Mouse (Mus musculus) liver, embryonic 13.5 days (tissue): ENCODE measurements around the gene Casz1. TPM values are rescaled to one million over a fixed set of nuclear protein-coding genes. Genes with fewer than 3 reads are reported as not detected.

ENCODE experiments used
- ATAC-seq: fragments of 200-750 bp; cut with Nextera tagmentation; 2 replicates; pipeline ENCODE4 v1.8.0; 2017; ENCODE audit warnings: low read depth, mild to moderate bottlenecking, moderate number of reproducible peaks, moderate library complexity
- DNase-seq: peaks from one replicate; pipeline ENCODE4 v3.0.0; 2022
- H3K27ac ChIP-seq: fragments of 300-500 bp; sonication (generic); 2 replicates; pipeline ENCODE4 v1.5.1; 2015; ENCODE audit warnings: moderate library complexity, mild to moderate bottlenecking, inconsistent platforms
- H3K27me3 ChIP-seq: fragments of 300-500 bp; sonication (generic); 2 replicates; pipeline ENCODE4 v1.6.1; 2015; ENCODE audit warnings: mild to moderate bottlenecking, inconsistent platforms
- H3K36me3 ChIP-seq: fragments of 300-500 bp; sonication (generic); 2 replicates; pipeline ENCODE4 v1.6.1; 2015; ENCODE audit warnings: mild to moderate bottlenecking, inconsistent platforms
- H3K4me1 ChIP-seq: fragments of 300-500 bp; sonication (generic); replicated peaks from 2 replicates; pipeline ENCODE4 v1.6.1; 2015; ENCODE audit warnings: inconsistent platforms
- H3K4me2 ChIP-seq: fragments of 300-500 bp; sonication (generic); 2 replicates; pipeline ENCODE4 v1.6.1; 2015; ENCODE audit warnings: inconsistent platforms, mild to moderate bottlenecking, moderate library complexity
- H3K4me3 ChIP-seq: fragments of 300-500 bp; sonication (generic); replicated peaks from 2 replicates; pipeline ENCODE4 v1.5.1; 2015; ENCODE audit warnings: mild to moderate bottlenecking, inconsistent platforms
- H3K9ac ChIP-seq: fragments of 300-500 bp; sonication (generic); 2 replicates; pipeline ENCODE4 v1.6.1; 2015; ENCODE audit warnings: mild to moderate bottlenecking, inconsistent platforms
- H3K9me3 ChIP-seq: fragments of 300-500 bp; sonication (generic); replicated peaks from 2 replicates; pipeline ENCODE4 v1.6.1; 2016; ENCODE audit warnings: inconsistent platforms
- WGBS: fragments of 180-500 bp; shearing (Covaris S2); methylation state at CpG from one replicate; pipeline ENCODE4 v1.1.7; 2015; ENCODE audit not compliant: insufficient replicate concordance; 5-methylcytosine and 5-hydroxymethylcytosine counted together
- polyA plus RNA-seq: library from polyadenylated mRNA; unstranded; fragments of >200 nt; fragmentation: Nextera tagmentation; extraction: Ambion mirVana; gene quantifications from 2 replicates; pipeline ENCODE4 v1.2.1, GENCODE M21; 2015

Gene Casz1
- polyA plus RNA-seq, 1 experiment from 2014 or later = 0.45 TPM

DNA sequence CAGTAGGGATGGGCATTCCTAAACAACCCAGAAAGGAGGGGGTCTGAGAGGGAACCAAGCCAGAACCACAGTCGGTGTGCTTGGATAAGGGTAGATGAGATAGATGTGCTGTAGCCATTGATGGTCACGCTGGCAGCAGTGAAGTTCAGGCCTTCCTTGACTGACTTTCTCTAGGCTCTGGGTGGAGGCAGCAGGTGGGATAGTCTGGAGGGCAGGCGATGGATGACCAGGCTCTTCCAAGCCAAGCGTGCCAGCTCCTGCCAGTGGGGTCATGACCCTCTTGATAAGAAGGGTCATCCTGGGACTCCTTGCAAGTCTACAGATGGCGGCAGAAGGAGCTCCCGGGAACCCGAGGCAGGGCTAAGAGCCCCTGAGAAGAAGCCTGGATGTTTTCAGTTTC is 107.9 kb downstream of the Casz1 start:
- Histone ChIP-seq H3K4me1 (peaks cover 6% of the 10 kb centered on the region; the same call in 1 of the 2 replicates), H3K4me3 (no peak overlapping the region), H3K9me3 (no peaks in the 10 kb centered on the region), H3K27me3 (0 out of 2 replicates have a peak, but pooled peaks cover 3% of the 10 kb centered on the region), H3K9ac (no peak overlapping the region), H3K36me3 (no peaks in the 10 kb centered on the region), H3K4me2 (no peak overlapping the region), H3K27ac (no peak overlapping the region)
- no peak for ATAC-seq
- WGBS = 55% methylated on average over 7 of the region's 7 CpGs
- no peak for DNase-seq

DNA sequence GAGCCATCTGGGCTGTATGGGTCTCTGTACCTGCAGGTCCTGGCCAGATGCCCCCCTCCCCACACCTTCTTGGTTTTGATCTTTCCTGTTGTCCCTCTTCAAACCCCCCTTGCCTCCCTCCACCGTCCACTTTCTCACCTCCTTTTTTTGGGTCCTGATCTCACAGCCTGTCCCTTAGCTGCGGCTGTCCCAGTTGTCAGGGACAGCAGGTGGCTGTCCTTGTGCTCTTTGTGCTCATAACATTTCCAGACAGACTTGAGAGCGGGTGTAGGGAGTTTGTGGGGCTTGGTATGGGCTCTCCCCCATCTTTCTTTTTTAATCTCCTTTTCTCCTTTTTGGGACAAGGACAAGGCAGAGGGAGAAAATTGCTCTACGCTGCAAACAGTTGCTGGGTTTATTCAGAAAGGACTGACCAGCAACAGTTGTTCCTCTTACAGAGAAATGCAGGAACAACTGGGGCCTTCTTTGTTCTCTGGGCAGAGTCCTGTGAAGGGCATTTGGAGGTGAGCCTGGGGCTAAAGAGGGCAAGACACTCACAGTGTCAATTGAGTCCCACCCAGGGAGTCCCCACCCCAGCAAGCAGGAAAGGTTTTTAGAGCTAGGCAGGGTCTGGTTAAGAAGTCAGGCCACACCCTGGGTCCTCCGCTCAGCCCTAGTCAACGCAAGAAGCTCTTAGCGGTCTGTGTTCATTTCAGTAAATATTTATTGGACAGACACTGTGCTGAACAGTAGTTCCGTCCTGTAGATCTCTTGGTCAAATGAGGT is 108.8 kb downstream of the Casz1 start:
- Histone ChIP-seq H3K4me2 (no peak overlapping the region), H3K4me3 (no peak overlapping the region), H3K27me3 (peaks cover 3% of the 10 kb centered on the region; the same call in 1 of the 2 replicates), H3K27ac (no peak overlapping the region), H3K9ac (no peak overlapping the region), H3K4me1 (peaks cover 6% of the 10 kb centered on the region; the same call in 1 of the 2 replicates), H3K9me3 (no peaks in the 10 kb centered on the region), H3K36me3 (no peaks in the 10 kb centered on the region)
- ATAC-seq = no peak
- WGBS = 55% methylated on average over 8 of the region's 8 CpGs
- no peak for DNase-seq

DNA sequence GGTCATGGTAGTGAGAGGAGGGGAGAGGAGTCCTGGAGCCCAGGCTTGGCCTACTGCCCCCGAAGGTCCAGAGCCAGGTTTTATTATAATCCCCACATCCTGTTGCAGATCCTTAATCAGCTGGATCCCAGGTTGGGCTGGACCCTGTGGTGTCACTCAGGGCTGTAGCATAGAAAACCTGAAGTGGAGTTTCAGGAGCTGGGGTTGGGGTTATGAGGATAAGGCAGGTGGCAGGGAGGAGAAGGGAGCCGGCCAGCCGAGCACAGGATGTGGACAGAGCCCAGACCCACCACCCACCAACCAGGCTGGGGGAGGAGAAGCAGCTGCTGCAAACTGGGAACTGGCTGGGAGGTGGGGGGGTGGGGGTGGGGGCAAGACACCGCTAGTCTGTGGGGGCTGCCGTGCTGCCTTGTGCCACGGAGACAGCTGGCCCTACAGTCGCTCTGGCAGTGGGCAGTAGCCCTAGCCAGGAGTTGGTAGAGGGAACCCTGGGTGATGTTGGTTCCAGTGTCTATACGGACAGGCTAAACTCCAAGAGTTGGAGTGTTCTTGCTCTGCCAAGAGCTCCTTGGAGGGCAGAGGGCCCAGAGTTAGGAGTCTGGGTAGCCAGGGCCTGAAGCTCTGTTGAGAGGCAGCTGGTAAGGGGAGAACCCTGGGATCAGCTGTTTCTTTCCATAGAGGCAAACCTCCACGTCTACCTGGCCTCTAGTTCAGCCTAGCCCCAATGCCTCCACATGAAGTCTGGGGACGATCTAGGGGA is 110.8 kb downstream of the Casz1 start:
- no peak overlapping the region for H3K4me3 ChIP-seq
- no peak for DNase-seq
- no peaks in the 10 kb centered on the region for H3K4me1 ChIP-seq
- no peak overlapping the region for H3K9ac ChIP-seq
- no peaks in the 10 kb centered on the region for H3K36me3 ChIP-seq
- H3K9me3 ChIP-seq = no peaks in the 10 kb centered on the region
- 41% methylated on average over 10 of the region's 10 CpGs for WGBS
- H3K27me3 ChIP-seq = peaks cover 18% of the 10 kb centered on the region
- peak; percentile 45; the same call in 1 of the 2 replicates for ATAC-seq
- no peak overlapping the region for H3K27ac ChIP-seq
- no peak overlapping the region for H3K4me2 ChIP-seq

DNA sequence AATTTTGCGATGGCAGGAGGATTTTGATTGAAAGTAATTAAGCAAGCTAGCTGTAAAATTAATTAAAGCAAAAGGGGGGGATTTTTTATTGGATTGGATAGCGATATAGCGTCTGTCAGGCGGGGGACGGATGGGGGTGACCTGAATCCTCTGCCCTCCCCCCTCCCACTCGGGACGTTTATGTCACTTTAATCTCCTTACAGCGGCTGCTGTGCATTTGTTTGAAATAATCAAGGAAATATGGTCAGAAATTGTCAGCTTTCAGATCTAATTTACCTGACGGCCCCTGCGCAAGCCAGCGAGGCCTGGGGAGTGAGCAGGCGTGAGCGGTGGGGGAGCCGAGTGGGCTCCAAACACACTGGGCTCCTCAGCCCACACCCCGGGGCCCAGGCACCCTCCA is 111.6 kb downstream of the Casz1 start:
- peaks cover 26% of the 10 kb centered on the region for H3K27me3 ChIP-seq
- no peaks in the 10 kb centered on the region for H3K36me3 ChIP-seq
- no peaks in the 10 kb centered on the region for H3K9me3 ChIP-seq
- no peaks in the 10 kb centered on the region for H3K4me1 ChIP-seq
- ATAC-seq = no peak
- H3K4me2 ChIP-seq = no peak overlapping the region
- no peak overlapping the region for H3K27ac ChIP-seq
- H3K9ac ChIP-seq = no peak overlapping the region
- no peak overlapping the region for H3K4me3 ChIP-seq
- no peak for DNase-seq
- 80% methylated on average over 15 of the region's 15 CpGs for WGBS

DNA sequence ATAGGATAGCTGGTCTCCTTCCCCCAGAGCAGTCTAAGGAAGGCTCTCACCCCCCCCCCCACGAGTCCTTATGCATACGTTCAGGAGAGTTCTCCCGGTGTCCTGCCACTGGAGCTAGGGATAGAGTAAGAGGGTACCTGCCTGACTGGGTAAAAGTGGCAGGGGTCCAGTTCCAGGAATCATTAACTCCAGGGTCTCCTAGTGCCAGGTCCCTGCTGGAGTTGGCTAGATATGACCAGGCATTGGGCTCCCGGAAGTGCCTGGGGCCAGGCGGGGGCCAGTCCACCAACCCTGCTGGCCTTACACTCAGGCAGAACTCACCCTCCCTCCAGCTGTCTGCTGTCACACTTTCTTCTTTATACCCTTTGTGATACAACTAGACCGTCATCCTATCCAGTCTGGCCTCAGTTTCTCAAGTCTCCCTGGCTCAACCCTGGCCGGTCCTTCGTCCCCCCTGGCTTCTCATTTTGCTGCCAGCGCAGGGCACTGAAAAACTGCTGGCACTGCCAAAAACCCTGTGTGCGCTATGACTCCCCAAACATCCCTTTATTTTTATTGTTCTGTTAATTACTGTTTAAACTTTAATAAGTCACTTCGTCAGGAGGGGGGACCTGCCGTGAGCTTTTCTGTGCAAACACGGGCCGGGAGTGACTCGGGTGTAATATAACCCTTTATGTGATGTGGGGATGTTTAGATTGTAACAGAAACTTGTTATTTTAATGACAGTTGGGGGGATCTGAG is 114.6 kb downstream of the Casz1 start:
- no peak overlapping the region for H3K4me2 ChIP-seq
- 72% methylated on average over 15 of the region's 15 CpGs for WGBS
- no peak overlapping the region for H3K9ac ChIP-seq
- no peaks in the 10 kb centered on the region for H3K4me1 ChIP-seq
- no peak overlapping the region for H3K27ac ChIP-seq
- H3K4me3 ChIP-seq = no peak overlapping the region
- peaks cover 56% of the 10 kb centered on the region for H3K27me3 ChIP-seq
- no peaks in the 10 kb centered on the region for H3K36me3 ChIP-seq
- H3K9me3 ChIP-seq = no peaks in the 10 kb centered on the region
- no peak for ATAC-seq
- no peak for DNase-seq

DNA sequence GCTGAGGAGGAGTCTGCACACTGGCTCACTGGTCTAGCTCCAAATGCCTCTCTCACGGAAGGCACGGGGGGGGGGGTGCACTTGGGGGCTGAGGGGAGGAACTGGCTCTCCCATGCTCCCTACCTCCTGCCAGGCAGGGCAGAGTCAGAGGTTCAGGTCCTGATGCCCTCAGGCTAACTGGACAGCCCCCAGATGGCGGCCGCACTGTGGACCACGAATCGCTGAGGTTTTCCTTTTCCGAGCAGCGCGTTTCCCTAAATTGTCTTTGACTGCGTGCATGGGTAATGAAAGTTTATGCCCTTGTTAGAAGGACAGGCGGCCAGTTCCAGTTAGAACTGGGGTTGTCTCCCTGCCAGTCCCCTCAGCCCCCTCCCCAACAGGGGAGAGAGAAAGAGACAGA is 116.4 kb downstream of the Casz1 start:
- WGBS = 38% methylated on average over 11 of the region's 11 CpGs
- H3K4me2 ChIP-seq = no peak overlapping the region
- DNase-seq (no peak), ATAC-seq (no peak)
- no peaks in the 10 kb centered on the region for H3K36me3 ChIP-seq
- no peak overlapping the region for H3K4me3 ChIP-seq
- no peak overlapping the region for H3K27ac ChIP-seq
- no peaks in the 10 kb centered on the region for H3K9me3 ChIP-seq
- no peak overlapping the region for H3K9ac ChIP-seq
- H3K4me1 ChIP-seq = peaks cover 6% of the 10 kb centered on the region; the same call in 1 of the 2 replicates
- peaks cover 72% of the 10 kb centered on the region for H3K27me3 ChIP-seq

DNA sequence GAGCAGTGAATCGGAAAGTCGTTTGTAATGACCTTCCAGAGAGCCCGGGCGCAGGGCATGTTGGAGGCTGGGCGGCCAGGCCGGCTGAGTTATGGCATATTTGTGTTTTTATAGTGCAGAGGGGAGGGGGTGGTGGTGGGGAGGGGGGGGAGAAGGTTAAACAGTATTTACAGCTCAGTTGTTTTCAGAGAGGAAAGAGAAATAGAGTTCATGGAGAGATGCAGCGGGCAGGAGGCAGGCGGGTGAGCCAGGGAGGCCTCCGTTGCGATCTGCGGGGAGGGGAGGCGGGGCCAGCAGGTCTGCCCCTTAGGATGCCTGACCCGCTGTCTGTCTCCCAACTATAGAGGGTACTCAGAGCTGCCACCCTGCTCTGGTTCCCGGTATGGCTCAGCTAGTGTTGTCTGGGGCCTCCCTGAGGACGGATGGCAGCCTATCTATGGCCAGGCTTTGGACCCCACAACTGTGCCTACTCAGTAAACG is 118.0 kb downstream of the Casz1 start:
- peaks cover 86% of the 10 kb centered on the region for H3K27me3 ChIP-seq
- H3K4me2 ChIP-seq = peak overlapping the region; percentile 24; the same call in 1 of the 2 replicates
- H3K9me3 ChIP-seq = no peaks in the 10 kb centered on the region
- H3K4me3 ChIP-seq = no peak overlapping the region
- no peak for ATAC-seq
- H3K36me3 ChIP-seq = no peaks in the 10 kb centered on the region
- DNase-seq = no peak
- peaks cover 18% of the 10 kb centered on the region; the same call in 1 of the 2 replicates for H3K4me1 ChIP-seq
- H3K9ac ChIP-seq = no peak overlapping the region
- WGBS = 30% methylated on average over 16 of the region's 16 CpGs
- H3K27ac ChIP-seq = no peak overlapping the region

DNA sequence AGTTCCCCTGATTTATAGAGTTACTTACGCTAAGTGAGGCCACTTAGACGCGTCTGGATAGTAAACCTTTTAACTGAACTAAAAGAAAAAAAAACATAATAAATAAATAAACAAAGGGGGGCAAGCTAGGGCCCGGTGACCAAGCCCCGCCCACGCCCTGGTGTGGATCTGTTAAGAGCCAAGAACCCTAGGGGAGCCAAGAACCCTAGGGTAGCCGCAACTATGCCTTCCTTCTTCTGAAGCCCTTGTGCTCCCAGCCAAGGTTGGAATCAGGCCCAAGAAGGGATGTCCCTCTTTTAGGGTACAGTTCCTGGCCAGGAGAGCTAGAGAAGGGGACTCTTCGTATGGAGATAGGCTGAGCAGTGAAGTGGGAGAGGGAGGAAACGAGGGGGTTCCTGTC is 119.2 kb downstream of the Casz1 start:
- Histone ChIP-seq H3K27me3 (peaks cover 85% of the 10 kb centered on the region), H3K9me3 (no peaks in the 10 kb centered on the region), H3K9ac (no peak overlapping the region), H3K4me3 (no peak overlapping the region), H3K27ac (no peak overlapping the region), H3K4me2 (no peak overlapping the region), H3K4me1 (peaks cover 18% of the 10 kb centered on the region; the same call in 1 of the 2 replicates), H3K36me3 (no peaks in the 10 kb centered on the region)
- DNase-seq = no peak
- ATAC-seq = no peak
- WGBS = 52% methylated on average over 9 of the region's 9 CpGs

DNA sequence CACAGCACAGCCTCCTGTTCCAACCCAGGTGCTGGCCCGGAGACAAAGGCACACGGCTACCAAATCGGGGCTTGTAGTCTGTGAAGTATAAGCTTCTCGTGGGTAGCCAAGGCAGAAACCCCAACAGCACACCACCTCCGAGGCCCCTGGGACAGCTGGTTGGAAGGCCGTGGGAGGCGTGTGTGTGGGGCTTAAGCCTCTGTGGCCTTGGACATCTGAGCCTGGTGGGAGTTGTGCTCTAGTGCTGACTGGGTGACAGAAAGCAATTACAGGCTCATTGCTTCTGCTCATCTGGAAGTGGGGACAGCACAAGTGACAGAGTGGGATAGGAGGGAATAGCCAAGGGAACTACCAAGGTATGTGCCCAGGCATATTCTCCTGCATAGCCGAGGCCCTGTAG is 119.7 kb downstream of the Casz1 start:
- Histone ChIP-seq H3K4me3 (no peak overlapping the region), H3K4me1 (peaks cover 18% of the 10 kb centered on the region; the same call in 1 of the 2 replicates), H3K27ac (no peak overlapping the region), H3K36me3 (no peaks in the 10 kb centered on the region), H3K27me3 (peaks cover 80% of the 10 kb centered on the region), H3K4me2 (no peak overlapping the region), H3K9ac (no peak overlapping the region), H3K9me3 (no peaks in the 10 kb centered on the region)
- DNase-seq (no peak), ATAC-seq (no peak)
- 62% methylated on average over 8 of the region's 8 CpGs for WGBS

DNA sequence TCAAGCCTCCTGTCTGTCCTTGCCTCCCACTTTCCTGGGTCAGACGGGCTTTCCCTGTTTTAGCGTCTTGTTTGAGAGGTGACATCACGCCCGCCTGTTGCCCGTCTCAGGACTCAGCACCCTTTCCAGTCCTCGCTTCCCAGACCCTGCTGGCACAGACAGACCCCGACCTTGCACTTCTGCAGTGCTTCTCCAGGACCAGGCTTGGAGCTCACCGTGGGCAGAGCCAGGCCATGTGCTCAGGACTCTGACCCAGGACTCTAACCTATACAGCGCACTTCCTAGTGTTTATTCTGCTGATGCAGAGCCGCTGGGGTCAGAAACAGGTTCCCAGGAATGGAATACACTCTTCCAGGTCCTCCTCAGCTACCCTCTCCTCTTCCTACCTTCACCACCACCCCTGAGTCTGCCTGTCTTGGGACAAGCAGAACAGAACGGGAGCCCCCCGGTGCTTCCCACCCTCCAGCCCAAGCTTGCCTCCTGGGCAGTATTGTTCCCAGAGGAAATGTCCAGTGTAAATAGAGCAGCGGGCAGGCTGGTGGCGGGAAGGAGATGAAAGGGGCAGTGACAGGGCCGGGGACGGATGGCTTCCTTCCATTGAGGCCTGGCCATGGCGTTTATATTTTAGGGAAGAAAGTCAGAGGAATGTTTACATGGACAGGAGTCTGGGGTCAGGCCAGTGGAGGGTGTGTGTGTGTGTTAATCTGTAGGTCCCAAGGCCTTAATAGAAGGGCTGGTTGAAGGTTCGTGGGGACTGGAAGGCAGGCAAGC is 121.5 kb downstream of the Casz1 start:
- Histone ChIP-seq H3K27me3 (peaks cover 66% of the 10 kb centered on the region), H3K27ac (peak overlapping the region; percentile 13; the same call in 1 of the 2 replicates), H3K36me3 (no peaks in the 10 kb centered on the region), H3K9me3 (no peaks in the 10 kb centered on the region), H3K4me3 (no peak overlapping the region), H3K4me1 (peaks cover 18% of the 10 kb centered on the region; the same call in 1 of the 2 replicates), H3K4me2 (no peak overlapping the region), H3K9ac (no peak overlapping the region)
- no peak for DNase-seq
- WGBS = 33% methylated on average over 18 of the region's 18 CpGs
- peak; percentile 68 for ATAC-seq
